Mouse (Mus musculus) forebrain, embryonic 11.5 days (tissue): ENCODE results near the gene Gm1979. TPM values are rescaled to one million over a fixed set of nuclear protein-coding genes. Genes with fewer than 3 reads are reported as not detected.
"Not testable (repeated sequence)": the region's sequence is repeated elsewhere in the genome, so short reads cannot be mapped to it uniquely, and the experiment has no call there.

ENCODE experiments used
- ATAC-seq: fragments of 200-750 bp; cut with Nextera tagmentation; replicated peaks from 2 replicates; pipeline ENCODE4 v1.8.0; 2017; ENCODE audit warnings: moderate TSS enrichment; ENCODE audit not compliant: low FRiP score
- DNase-seq: peaks from one replicate; pipeline ENCODE4 v3.0.0-alpha.2; 2017; ENCODE audit warnings: low spot score
- H3K27ac ChIP-seq: fragments of 300-500 bp; sonication (generic); 2 replicates; pipeline ENCODE4 v1.5.1; 2014; ENCODE audit warnings: low read depth, low read length
- H3K27me3 ChIP-seq: fragments of 300-500 bp; sonication (generic); 2 replicates; pipeline ENCODE4 v1.6.1; 2014; ENCODE audit warnings: mild to moderate bottlenecking, low read length, mixed read lengths; ENCODE audit not compliant: control insufficient read depth, insufficient read depth
- H3K36me3 ChIP-seq: fragments of 300-500 bp; sonication (generic); 2 replicates; pipeline ENCODE4 v1.6.1; 2014; ENCODE audit warnings: mild to moderate bottlenecking, low read length, moderate library complexity, mixed read lengths; ENCODE audit not compliant: control insufficient read depth, insufficient read depth
- H3K4me1 ChIP-seq: fragments of 300-500 bp; sonication (generic); replicated peaks from 2 replicates; pipeline ENCODE4 v1.6.1; 2014; ENCODE audit warnings: low read length, mixed read lengths; ENCODE audit not compliant: control insufficient read depth, insufficient read depth
- H3K4me2 ChIP-seq: fragments of 300-500 bp; sonication (generic); 2 replicates; pipeline ENCODE4 v1.6.1; 2014; ENCODE audit warnings: low read depth, mild to moderate bottlenecking, low read length, moderate library complexity, mixed read lengths; ENCODE audit not compliant: severe bottlenecking
- H3K4me3 ChIP-seq: fragments of 300-500 bp; sonication (generic); 2 replicates; pipeline ENCODE4 v1.5.1; 2014; ENCODE audit warnings: low read depth, low read length
- H3K9ac ChIP-seq: fragments of 300-500 bp; sonication (generic); 2 replicates; pipeline ENCODE4 v1.6.1; 2014; ENCODE audit warnings: low read length
- H3K9me3 ChIP-seq: fragments of 300-500 bp; sonication (generic); 2 replicates; pipeline ENCODE4 v1.6.1; 2016; ENCODE audit warnings: low read length, mixed read lengths; ENCODE audit not compliant: control insufficient read depth
- WGBS: fragments of 180-500 bp; shearing (Covaris S2); extraction: QIAGEN DNeasy Blood & Tissue Kit; methylation state at CpG from one replicate; pipeline ENCODE4 v1.1.7; 2014; 5-methylcytosine and 5-hydroxymethylcytosine counted together
- polyA plus RNA-seq: library from polyadenylated mRNA; unstranded; fragments of >200 nt; fragmentation: Nextera tagmentation; extraction: Ambion mirVana; gene quantifications from 2 replicates; pipeline ENCODE4 v1.2.1, GENCODE M21; 2014

Gm1979 gene
- polyA plus RNA-seq, 1 experiment from 2014 or later: 0.24 TPM

DNA sequence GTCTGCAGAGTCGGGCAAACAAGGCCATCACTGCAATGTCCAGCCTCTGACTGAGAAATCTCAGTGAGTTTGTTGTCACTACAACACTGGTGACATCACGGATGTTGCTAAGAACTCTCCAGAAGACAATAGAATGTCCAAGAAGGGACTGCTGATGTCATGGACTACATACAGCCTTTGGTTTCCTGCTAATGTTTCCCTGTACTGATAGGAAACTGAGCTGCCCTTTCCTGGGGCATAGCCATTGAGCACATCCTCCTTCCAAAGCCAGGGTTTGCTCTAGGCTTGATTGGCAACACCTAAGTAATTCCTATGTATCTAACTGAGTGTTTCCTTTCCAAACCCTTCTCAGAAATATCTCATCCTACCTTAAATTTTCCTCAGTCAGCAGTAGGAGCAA lies 50.3 kb downstream of the Gm1979 start, which contains the start of gene Gm21671:
TSS of gene Gm21671 (minus strand) at position 101 of the 400 bp plus-strand sequence.
- H3K27me3 ChIP-seq, H3K4me2 ChIP-seq, ATAC-seq, H3K4me1 ChIP-seq, H3K4me3 ChIP-seq, H3K9me3 ChIP-seq, H3K9ac ChIP-seq, DNase-seq, H3K27ac ChIP-seq, H3K36me3 ChIP-seq: not testable (repeated sequence)
- WGBS: 74% methylated on average over 2 of the region's 2 CpGs

Other genes with a start within 250 kb of the Gm1979 start
- 16.1 and 17.4 TPM in 2 replicates for gene Actr3b, start 244.8 kb downstream of the Gm1979 start, polyA plus RNA-seq
- gene Gm21663, start 62.4 kb downstream of the Gm1979 start, polyA plus RNA-seq: not detected in 2 replicates
- 0.13 TPM in 1 of 2 replicates, not detected in the other for gene Gm21671, start 50.4 kb downstream of the Gm1979 start, polyA plus RNA-seq
- gene Gm21680, start 32.1 kb downstream of the Gm1979 start, polyA plus RNA-seq: not detected in 2 replicates
- 0.25 TPM in 1 of 2 replicates, not detected in the other for gene Gm21698, start 16.1 kb downstream of the Gm1979 start, polyA plus RNA-seq
- not detected in 2 replicates for gene Gm5862, start 18.1 kb upstream of the Gm1979 start, polyA plus RNA-seq
- gene Speer4a, start 34.8 kb upstream of the Gm1979 start, polyA plus RNA-seq: 0.12 and 0.17 TPM in 2 replicates
- gene Gm7347, start 53.8 kb upstream of the Gm1979 start, polyA plus RNA-seq: not detected in 2 replicates
- gene Gm10471, start 84.5 kb upstream of the Gm1979 start, polyA plus RNA-seq: not detected in 2 replicates
- gene 5031410I06Rik, start 100.6 kb upstream of the Gm1979 start, polyA plus RNA-seq: 0.16 TPM in 1 of 2 replicates, not detected in the other
- gene Gm10220, start 116.6 kb upstream of the Gm1979 start, polyA plus RNA-seq: not detected in 2 replicates